Comparison of ENCODE assay signal across 21 mouse cellular contexts in the genomic region with DNA sequence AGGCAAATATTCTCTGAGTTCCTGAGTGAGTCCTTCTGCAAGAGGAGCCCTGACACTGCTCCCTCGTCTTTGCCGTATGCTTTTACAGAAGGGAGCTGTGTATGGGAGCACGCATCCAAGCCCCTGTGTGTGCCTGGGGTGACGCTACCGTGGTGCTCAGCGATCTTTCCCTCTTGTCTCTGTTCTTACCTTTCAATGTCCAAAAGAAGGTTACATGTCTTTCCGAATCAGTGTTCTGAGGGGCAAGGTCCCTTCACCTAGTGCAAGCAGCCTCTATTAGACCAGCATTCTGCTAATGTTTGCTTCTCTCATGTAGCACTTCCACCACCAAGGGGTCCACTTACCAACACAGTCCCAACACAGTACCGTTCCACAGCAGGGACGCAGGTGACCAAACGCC.
DNase-seq lines count a peak whose midpoint lies in the region; ATAC-seq lines count a peak whose summit lies in the region.
"Had no signal": no experiment of that assay in that cellular context is flagged by ENCODE, and none has a peak within 500 bp of the region (broad histone marks: within the 10 kb centered on the region; RNA-seq: fewer than 3 reads in every experiment).

No protein-coding gene starts in this region.

- H3K9me3 ChIP-seq in forebrain, embryonic 16.5 days (ENCODE audit: control insufficient read depth, low read length), result no peaks in the 10 kb centered on the region
- H3K9me3 ChIP-seq: embryonic facial prominence, embryonic 12.5 days; G1E; heart, embryonic 12.5 days; neural tube, embryonic 13.5 days had no signal

- WGBS in forebrain, embryonic 16.5 days, result 69% methylated on average over 10 of the region's 10 CpGs

- H3K27me3 ChIP-seq in forebrain, embryonic 16.5 days (replicated peaks; ENCODE audit: control insufficient read depth, insufficient read depth, low read length), result no peaks in the 10 kb centered on the region
- H3K27me3 ChIP-seq: embryonic facial prominence, embryonic 12.5 days; heart, embryonic 12.5 days; neural tube, embryonic 13.5 days had no signal

- peak; percentile 57 for DNase-seq in cerebellum, adult 11 months
- DNase-seq in cerebellum, postnatal 4 days (ENCODE audit: low spot score in 2 of 2), result no peak
- DNase-seq in layer of hippocampus, postnatal 10 days (ENCODE audit: low spot score in 2 of 2), result peak; percentile 33 to 51
- no peak for DNase-seq in layer of hippocampus, adult 8-10 months (ENCODE audit: low spot score in 2 of 2)
- DNase-seq in cerebellum, adult 9-11 months, result peak; percentile 71
- no peak for DNase-seq in heart, postnatal 4 days
- DNase-seq in thymus, postnatal 25 days, result no peak
- DNase-seq: kidney, adult 11 months; kidney, postnatal 10 days; layer of hippocampus, adult 9-11 months; liver; liver, postnatal 0 days; right cerebral cortex, postnatal 14 days; thymus, postnatal 36 days had no signal

- H3K36me3 ChIP-seq in forebrain, embryonic 16.5 days (ENCODE audit: control insufficient read depth, insufficient read depth), result no peaks in the 10 kb centered on the region
- H3K36me3 ChIP-seq: embryonic facial prominence, embryonic 12.5 days; heart, embryonic 12.5 days; neural tube, embryonic 13.5 days had no signal

- peak overlapping the region; percentile 36 for H3K4me2 ChIP-seq in forebrain, embryonic 16.5 days (ENCODE audit: low read length)
- H3K4me2 ChIP-seq: embryonic facial prominence, embryonic 12.5 days; heart, embryonic 12.5 days; neural tube, embryonic 13.5 days had no signal

- no peak overlapping the region for H3K4me3 ChIP-seq in forebrain, embryonic 16.5 days (replicated peaks; ENCODE audit: low read length)
- H3K4me3 ChIP-seq: embryonic facial prominence, embryonic 12.5 days; heart, embryonic 12.5 days; neural tube, embryonic 13.5 days had no signal

- peak overlapping the region; percentile 97 for H3K27ac ChIP-seq in forebrain, embryonic 16.5 days (ENCODE audit: low read length)
- H3K27ac ChIP-seq: embryonic facial prominence, embryonic 12.5 days; neural tube, embryonic 13.5 days; stomach, postnatal 0 days had no signal

- peaks cover 49% of the 10 kb centered on the region for H3K4me1 ChIP-seq in forebrain, embryonic 16.5 days (replicated peaks; ENCODE audit: control insufficient read depth, insufficient read depth, low read length)
- H3K4me1 ChIP-seq: heart, embryonic 12.5 days had no signal

- H3K9ac ChIP-seq in forebrain, embryonic 16.5 days (replicated peaks; ENCODE audit: low read depth, low read length), result peak overlapping the region; percentile 56
- H3K9ac ChIP-seq: embryonic facial prominence, embryonic 12.5 days; heart, embryonic 12.5 days; liver, postnatal 0 days; neural tube, embryonic 13.5 days had no signal

- ATAC-seq in forebrain, embryonic 16.5 days, result no peak
- ATAC-seq: CD4-positive, CD25-positive, alpha-beta regulatory T cell, adult 4 months; liver, postnatal 0 days had no signal

Comparison
In these comparisons a context has a peak if more than half of its experiments do, and no peak if none do; other contexts are left out.
1. DNase-seq: peak in cerebellum, adult 11 months (single experiment), layer of hippocampus, postnatal 10 days (2 of 2) and cerebellum, adult 9-11 months (single experiment); none in cerebellum, postnatal 4 days (0 of 2), layer of hippocampus, adult 8-10 months (0 of 2), heart, postnatal 4 days (single experiment) and thymus, postnatal 25 days (single experiment).